Mouse (Mus musculus) cerebellum, postnatal 10 days (tissue): ENCODE measurements around the gene Dnah12.
A peak's percentile ranks its signal among the peaks of the same experiment; 100 is the strongest.

Experiments used
- DNase-seq, 2 experiments: peaks; one replicate each; pipeline ENCODE4 v3.0.0; 2021; ENCODE audit warnings: mixed read lengths in 2 of 2

Dnah12 gene

GRCm38 (mm10) chr14:26724898-26725297, 31.8 kb downstream of the Dnah12 start:
- no peak for DNase-seq

- DNase-seq, result no peak
Observed at GRCm38 (mm10) chr14:26758566-26758965, 65.5 kb downstream of the Dnah12 start.

- no peak for DNase-seq
Observed at GRCm38 (mm10) chr14:26764827-26765226, 71.8 kb downstream of the Dnah12 start.

GRCm38 (mm10) chr14:26768195-26768594, 75.1 kb downstream of the Dnah12 start:
- no peak for DNase-seq

- no peak for DNase-seq
Observed at GRCm38 (mm10) chr14:26773536-26773935, 80.5 kb downstream of the Dnah12 start.

- no peak for DNase-seq
Observed at GRCm38 (mm10) chr14:26783731-26784130, 90.7 kb downstream of the Dnah12 start.

GRCm38 (mm10) chr14:26785695-26786094, 92.6 kb downstream of the Dnah12 start:
- peak; percentile 48 to 56 for DNase-seq

- no peak for DNase-seq
Observed at GRCm38 (mm10) chr14:26794431-26794830, 101.4 kb downstream of the Dnah12 start.

- no peak for DNase-seq
Observed at GRCm38 (mm10) chr14:26798330-26798729, 105.3 kb downstream of the Dnah12 start.

- no peak for DNase-seq
Observed at GRCm38 (mm10) chr14:26799286-26799685, 106.2 kb downstream of the Dnah12 start.

- no peak for DNase-seq
Observed at GRCm38 (mm10) chr14:26805500-26805899, 112.4 kb downstream of the Dnah12 start.

- peak; percentile 69 to 76 for DNase-seq
Observed at GRCm38 (mm10) chr14:26812734-26813133, 119.7 kb downstream of the Dnah12 start.

GRCm38 (mm10) chr14:26813871-26814270, 120.8 kb downstream of the Dnah12 start:
- DNase-seq, result no peak

GRCm38 (mm10) chr14:26814908-26815307, 121.8 kb downstream of the Dnah12 start:
- DNase-seq, result no peak

- no peak for DNase-seq
Observed at GRCm38 (mm10) chr14:26816785-26817184, 123.7 kb downstream of the Dnah12 start.

- DNase-seq, result no peak
Observed at GRCm38 (mm10) chr14:26826020-26826419, 132.9 kb downstream of the Dnah12 start.

GRCm38 (mm10) chr14:26853053-26853452, 160.0 kb downstream of the Dnah12 start:
- peak in 1 of 2 experiments; percentile 15 for DNase-seq

GRCm38 (mm10) chr14:26854066-26854465, 161.0 kb downstream of the Dnah12 start:
- no peak for DNase-seq

GRCm38 (mm10) chr14:26858364-26858763, 165.3 kb downstream of the Dnah12 start:
- DNase-seq, result peak; percentile 7 to 12

GRCm38 (mm10) chr14:26859024-26859423, 165.9 kb downstream of the Dnah12 start:
- peak; percentile 51 to 53 for DNase-seq

GRCm38 (mm10) chr14:26867356-26867755, 174.3 kb downstream of the Dnah12 start:
- no peak for DNase-seq

- DNase-seq, result no peak
Observed at GRCm38 (mm10) chr14:26868299-26868698, 175.2 kb downstream of the Dnah12 start.

- no peak for DNase-seq
Observed at GRCm38 (mm10) chr14:26878756-26879155, 185.7 kb downstream of the Dnah12 start.

- DNase-seq, result no peak
Observed at GRCm38 (mm10) chr14:26879976-26880375, 186.9 kb downstream of the Dnah12 start.

- DNase-seq, result no peak
Observed at GRCm38 (mm10) chr14:26881700-26882099, 188.6 kb downstream of the Dnah12 start.

- peak in 1 of 2 experiments; percentile 10 for DNase-seq
Observed at GRCm38 (mm10) chr14:26887244-26887643, 194.2 kb downstream of the Dnah12 start.
